Mouse (Mus musculus): ENCODE results near the gene Eea1. TPM values are rescaled to one million over a fixed set of nuclear protein-coding genes. Genes with fewer than 3 reads are reported as not detected.

Gene Eea1
- polyA plus RNA-seq, 1 experiment from 2014 or later = 13.5 TPM

- Histone ChIP-seq H3K36me3 (ENCODE audit: control insufficient read depth, insufficient read depth, low read length) (no peaks in the 10 kb centered on the region), H3K27me3 (ENCODE audit: control insufficient read depth, insufficient read depth, low read length) (no peaks in the 10 kb centered on the region)
- 94% methylated on average over 1 of the region's 1 CpGs for WGBS
Observed at GRCm38 (mm10) chr10:95969694-95970093, 29.2 kb downstream of the Eea1 start.

GRCm38 (mm10) chr10:95970744-95971212 lies 30.3 kb downstream of the Eea1 start:
- H3K4me1 ChIP-seq (ENCODE audit: control insufficient read depth, insufficient read depth, low read length) = no peaks in the 10 kb centered on the region
- no peak overlapping the region for H3K27ac ChIP-seq (ENCODE audit: low read depth, low read length)
- H3K27me3 ChIP-seq (ENCODE audit: control insufficient read depth, insufficient read depth, low read length) = no peaks in the 10 kb centered on the region
- DNase-seq (ENCODE audit: low spot score) (no peak), ATAC-seq (ENCODE audit: insufficient read depth, low FRiP score, low TSS enrichment) (no peak)
- H3K9me3 ChIP-seq (ENCODE audit: control insufficient read depth, low read length) = no peaks in the 10 kb centered on the region
- H3K4me3 ChIP-seq (ENCODE audit: low read depth, low read length) = no peak overlapping the region
- no peaks in the 10 kb centered on the region for H3K36me3 ChIP-seq (ENCODE audit: control insufficient read depth, insufficient read depth, low read length)
- H3K9ac ChIP-seq (ENCODE audit: low read length) = no peak overlapping the region
- WGBS = 90% methylated on average over 3 of the region's 3 CpGs
- H3K4me2 ChIP-seq (ENCODE audit: low read depth) = no peak overlapping the region

More at GRCm38 (mm10) chr10:95969694-95970093, 29.2 kb downstream of the Eea1 start:
- no peak for DNase-seq (ENCODE audit: low spot score)
- Histone ChIP-seq H3K4me2 (ENCODE audit: low read depth) (no peak overlapping the region), H3K4me1 (ENCODE audit: control insufficient read depth, insufficient read depth, low read length) (no peaks in the 10 kb centered on the region), H3K4me3 (ENCODE audit: low read depth, low read length) (no peak overlapping the region), H3K9ac (ENCODE audit: low read length) (no peak overlapping the region), H3K27ac (ENCODE audit: low read depth, low read length) (no peak overlapping the region), H3K9me3 (ENCODE audit: control insufficient read depth, low read length) (no peaks in the 10 kb centered on the region)
- no peak for ATAC-seq (ENCODE audit: insufficient read depth, low FRiP score, low TSS enrichment)

- Histone ChIP-seq H3K27me3 (ENCODE audit: control insufficient read depth, insufficient read depth, low read length) (no peaks in the 10 kb centered on the region), H3K9ac (ENCODE audit: low read length) (no peak overlapping the region), H3K4me1 (ENCODE audit: control insufficient read depth, insufficient read depth, low read length) (no peaks in the 10 kb centered on the region), H3K4me2 (ENCODE audit: low read depth) (no peak overlapping the region), H3K4me3 (ENCODE audit: low read depth, low read length) (no peak overlapping the region), H3K27ac (ENCODE audit: low read depth, low read length) (no peak overlapping the region), H3K9me3 (ENCODE audit: control insufficient read depth, low read length) (no peaks in the 10 kb centered on the region), H3K36me3 (ENCODE audit: control insufficient read depth, insufficient read depth, low read length) (no peaks in the 10 kb centered on the region)
- WGBS = 91% methylated on average over 4 of the region's 4 CpGs
- ATAC-seq (ENCODE audit: insufficient read depth, low FRiP score, low TSS enrichment) = no peak
- DNase-seq (ENCODE audit: low spot score) = no peak
Observed at GRCm38 (mm10) chr10:95971341-95971740, 30.9 kb downstream of the Eea1 start.

- Histone ChIP-seq H3K4me2 (ENCODE audit: low read depth) (no peak overlapping the region), H3K4me1 (ENCODE audit: control insufficient read depth, insufficient read depth, low read length) (no peaks in the 10 kb centered on the region), H3K9me3 (ENCODE audit: control insufficient read depth, low read length) (no peaks in the 10 kb centered on the region), H3K27me3 (ENCODE audit: control insufficient read depth, insufficient read depth, low read length) (no peaks in the 10 kb centered on the region), H3K36me3 (ENCODE audit: control insufficient read depth, insufficient read depth, low read length) (no peaks in the 10 kb centered on the region), H3K27ac (ENCODE audit: low read depth, low read length) (no peak overlapping the region), H3K9ac (ENCODE audit: low read length) (no peak overlapping the region), H3K4me3 (ENCODE audit: low read depth, low read length) (no peak overlapping the region)
- ATAC-seq (ENCODE audit: insufficient read depth, low FRiP score, low TSS enrichment) (no peak), DNase-seq (ENCODE audit: low spot score) (no peak)
- WGBS = 91% methylated on average over 3 of the region's 3 CpGs
Observed at GRCm38 (mm10) chr10:95971942-95972341, 31.5 kb downstream of the Eea1 start.

GRCm38 (mm10) chr10:95974462-95974861 lies 34.0 kb downstream of the Eea1 start:
- H3K9me3 ChIP-seq (ENCODE audit: control insufficient read depth, low read length) = no peaks in the 10 kb centered on the region
- no peak overlapping the region for H3K9ac ChIP-seq (ENCODE audit: low read length)
- no peak overlapping the region for H3K4me2 ChIP-seq (ENCODE audit: low read depth)
- DNase-seq (ENCODE audit: low spot score) (no peak), ATAC-seq (ENCODE audit: insufficient read depth, low FRiP score, low TSS enrichment) (no peak)
- H3K4me1 ChIP-seq (ENCODE audit: control insufficient read depth, insufficient read depth, low read length) = no peaks in the 10 kb centered on the region
- H3K27me3 ChIP-seq (ENCODE audit: control insufficient read depth, insufficient read depth, low read length) = no peaks in the 10 kb centered on the region
- H3K36me3 ChIP-seq (ENCODE audit: control insufficient read depth, insufficient read depth, low read length) = no peaks in the 10 kb centered on the region
- no peak overlapping the region for H3K4me3 ChIP-seq (ENCODE audit: low read depth, low read length)
- H3K27ac ChIP-seq (ENCODE audit: low read depth, low read length) = no peak overlapping the region
- WGBS = 96% methylated on average over 3 of the region's 3 CpGs

- Histone ChIP-seq H3K36me3 (ENCODE audit: control insufficient read depth, insufficient read depth, low read length) (no peaks in the 10 kb centered on the region), H3K27me3 (ENCODE audit: control insufficient read depth, insufficient read depth, low read length) (no peaks in the 10 kb centered on the region), H3K27ac (ENCODE audit: low read depth, low read length) (no peak overlapping the region), H3K4me2 (ENCODE audit: low read depth) (no peak overlapping the region), H3K9ac (ENCODE audit: low read length) (no peak overlapping the region), H3K4me1 (ENCODE audit: control insufficient read depth, insufficient read depth, low read length) (no peaks in the 10 kb centered on the region), H3K4me3 (ENCODE audit: low read depth, low read length) (no peak overlapping the region), H3K9me3 (ENCODE audit: control insufficient read depth, low read length) (no peaks in the 10 kb centered on the region)
- DNase-seq (ENCODE audit: low spot score) (no peak), ATAC-seq (ENCODE audit: insufficient read depth, low FRiP score, low TSS enrichment) (no peak)
- 94% methylated on average over 2 of the region's 2 CpGs for WGBS
Observed at GRCm38 (mm10) chr10:95976798-95977197, 36.3 kb downstream of the Eea1 start.

GRCm38 (mm10) chr10:95989731-95990130 lies 49.3 kb downstream of the Eea1 start:
- Histone ChIP-seq H3K4me3 (ENCODE audit: low read depth, low read length) (no peak overlapping the region), H3K9ac (ENCODE audit: low read length) (no peak overlapping the region), H3K27me3 (ENCODE audit: control insufficient read depth, insufficient read depth, low read length) (no peaks in the 10 kb centered on the region), H3K27ac (ENCODE audit: low read depth, low read length) (no peak overlapping the region), H3K36me3 (ENCODE audit: control insufficient read depth, insufficient read depth, low read length) (no peaks in the 10 kb centered on the region), H3K4me2 (ENCODE audit: low read depth) (no peak overlapping the region), H3K9me3 (ENCODE audit: control insufficient read depth, low read length) (no peaks in the 10 kb centered on the region), H3K4me1 (ENCODE audit: control insufficient read depth, insufficient read depth, low read length) (no peaks in the 10 kb centered on the region)
- 93% methylated on average over 1 of the region's 1 CpGs for WGBS
- ATAC-seq (ENCODE audit: insufficient read depth, low FRiP score, low TSS enrichment) (no peak), DNase-seq (ENCODE audit: low spot score) (no peak)

GRCm38 (mm10) chr10:95991176-95991575 lies 50.7 kb downstream of the Eea1 start:
- DNase-seq (ENCODE audit: low spot score) (no peak), ATAC-seq (ENCODE audit: insufficient read depth, low FRiP score, low TSS enrichment) (no peak)
- H3K9ac ChIP-seq (ENCODE audit: low read length) = no peak overlapping the region
- WGBS = 82% methylated on average over 1 of the region's 1 CpGs
- no peaks in the 10 kb centered on the region for H3K9me3 ChIP-seq (ENCODE audit: control insufficient read depth, low read length)
- H3K4me2 ChIP-seq (ENCODE audit: low read depth) = no peak overlapping the region
- H3K27ac ChIP-seq (ENCODE audit: low read depth, low read length) = no peak overlapping the region
- no peaks in the 10 kb centered on the region for H3K27me3 ChIP-seq (ENCODE audit: control insufficient read depth, insufficient read depth, low read length)
- H3K4me1 ChIP-seq (ENCODE audit: control insufficient read depth, insufficient read depth, low read length) = no peaks in the 10 kb centered on the region
- no peaks in the 10 kb centered on the region for H3K36me3 ChIP-seq (ENCODE audit: control insufficient read depth, insufficient read depth, low read length)
- no peak overlapping the region for H3K4me3 ChIP-seq (ENCODE audit: low read depth, low read length)

- ATAC-seq (ENCODE audit: insufficient read depth, low FRiP score, low TSS enrichment) (no peak), DNase-seq (ENCODE audit: low spot score) (no peak)
- H3K36me3 ChIP-seq (ENCODE audit: control insufficient read depth, insufficient read depth, low read length) = no peaks in the 10 kb centered on the region
- H3K9me3 ChIP-seq (ENCODE audit: control insufficient read depth, low read length) = no peaks in the 10 kb centered on the region
- no peak overlapping the region for H3K4me3 ChIP-seq (ENCODE audit: low read depth, low read length)
- no peak overlapping the region for H3K27ac ChIP-seq (ENCODE audit: low read depth, low read length)
- no peak overlapping the region for H3K4me2 ChIP-seq (ENCODE audit: low read depth)
- no peak overlapping the region for H3K9ac ChIP-seq (ENCODE audit: low read length)
- H3K4me1 ChIP-seq (ENCODE audit: control insufficient read depth, insufficient read depth, low read length) = no peaks in the 10 kb centered on the region
- H3K27me3 ChIP-seq (ENCODE audit: control insufficient read depth, insufficient read depth, low read length) = no peaks in the 10 kb centered on the region
- 76% methylated on average over 5 of the region's 5 CpGs for WGBS
Observed at GRCm38 (mm10) chr10:96000904-96001303, 60.5 kb downstream of the Eea1 start.
